Mouse (Mus musculus): ENCODE data around the gene Terb1.

Terb1 gene

DNA sequence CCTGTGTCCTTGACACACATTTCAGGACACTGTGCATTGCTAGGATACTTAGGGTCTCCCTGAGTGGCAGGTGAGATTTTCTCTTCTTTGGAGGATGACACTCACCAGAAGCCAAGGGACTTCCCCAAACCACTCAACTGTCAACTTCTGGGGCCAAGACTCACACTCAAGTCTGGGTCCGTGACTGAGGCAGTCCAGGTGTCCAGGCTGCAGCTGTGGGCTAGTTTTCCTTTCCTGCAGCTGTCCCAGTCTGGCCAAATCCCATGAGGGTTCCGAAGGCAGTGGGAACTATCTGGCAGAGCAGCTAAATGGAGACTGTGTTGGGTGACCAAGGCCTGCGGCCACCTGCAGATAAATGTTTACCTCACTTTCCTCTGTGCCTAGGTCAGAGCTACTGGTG lies 97.7 kb downstream of the Terb1 start:
- no peak for DNase-seq (ENCODE audit: extremely low spot score)

DNA sequence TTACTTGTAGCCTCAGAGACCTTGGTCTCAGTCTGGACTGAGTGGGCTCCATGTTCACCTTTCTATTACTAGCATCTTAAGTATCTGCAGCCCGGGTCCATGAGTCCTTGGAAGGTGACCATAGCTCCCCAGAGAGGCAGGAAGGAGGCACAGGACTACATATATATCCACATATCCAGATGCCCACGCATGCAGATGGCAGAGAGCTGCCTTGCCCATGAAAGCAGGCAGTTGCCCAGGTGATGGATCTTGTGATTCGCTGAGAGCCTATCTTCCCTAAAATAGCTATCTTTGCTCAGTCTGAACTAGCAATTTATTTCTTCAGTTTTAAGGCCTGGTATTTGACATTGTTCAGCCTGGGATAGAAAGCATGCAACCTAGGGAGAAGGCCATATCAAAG lies 98.2 kb downstream of the Terb1 start:
- DNase-seq (ENCODE audit: extremely low spot score) = no peak

DNA sequence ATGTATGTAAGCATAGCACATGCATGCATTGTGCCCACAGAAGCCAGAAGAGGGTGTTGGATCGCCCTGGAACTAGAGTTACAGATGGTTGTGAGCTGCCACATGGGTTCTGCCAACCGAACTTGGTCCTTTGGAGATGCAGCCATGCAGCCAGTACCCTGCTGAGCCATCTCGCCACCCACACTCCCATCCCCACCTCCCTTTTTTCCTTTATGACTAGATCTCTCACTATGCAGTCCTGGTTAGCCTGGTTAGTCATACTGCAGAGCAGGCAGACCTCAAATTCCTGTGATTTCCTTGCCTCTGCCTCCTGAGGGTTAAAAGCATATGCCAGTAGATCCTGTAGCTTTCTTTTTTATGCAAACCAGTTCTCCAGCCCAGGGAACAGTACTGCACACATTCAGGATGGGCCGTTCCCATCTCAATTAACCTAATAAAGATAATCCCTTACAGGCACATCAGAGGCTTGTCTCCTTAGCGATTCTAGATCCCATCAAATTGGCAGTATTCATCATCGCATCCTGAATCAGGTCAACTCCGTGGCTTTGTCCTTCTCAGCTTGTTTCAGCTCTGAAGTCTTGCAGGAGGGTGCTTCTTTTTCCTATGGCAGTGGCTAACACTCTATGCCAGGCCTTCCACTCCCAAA lies 99.0 kb downstream of the Terb1 start:
- DNase-seq (ENCODE audit: extremely low spot score) = no peak

DNA sequence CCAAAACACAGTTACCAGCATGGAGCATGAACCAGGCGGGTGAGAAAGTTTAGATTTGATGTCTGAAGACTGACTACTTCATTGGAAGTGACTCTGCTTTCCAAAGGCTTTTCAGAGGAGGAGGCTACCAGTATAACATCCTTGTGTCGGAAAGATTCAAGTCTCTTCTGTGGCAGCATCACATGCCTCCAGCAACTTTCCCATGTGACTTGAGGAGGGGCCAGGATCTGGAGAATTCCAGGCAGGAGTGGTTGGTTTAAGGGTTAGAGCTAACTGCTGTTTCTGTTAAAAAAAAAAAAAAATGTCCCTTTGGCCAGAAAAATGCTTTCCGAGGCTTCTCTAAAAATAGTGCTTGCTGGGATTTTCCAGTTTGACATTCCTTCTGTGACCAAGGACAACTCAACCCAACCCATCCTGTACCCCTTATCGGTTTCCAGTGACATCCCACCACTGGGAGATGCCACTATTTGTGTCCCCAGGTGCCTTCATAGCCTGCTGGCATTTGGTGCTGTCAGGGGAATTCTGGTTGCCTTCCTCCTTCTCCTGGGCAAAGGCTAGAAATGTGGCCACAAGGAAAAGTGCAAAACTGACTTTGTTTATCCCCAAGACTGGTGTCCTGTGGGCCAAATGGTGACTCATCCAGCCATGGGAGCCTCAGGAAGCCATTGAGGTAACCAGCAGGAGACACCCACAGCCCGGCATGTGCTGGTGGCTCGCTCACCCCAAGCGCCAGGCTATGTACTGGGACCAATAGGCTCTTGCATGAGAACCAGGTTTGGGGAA lies 101.2 kb downstream of the Terb1 start:
- no peak for DNase-seq (ENCODE audit: extremely low spot score)

DNA sequence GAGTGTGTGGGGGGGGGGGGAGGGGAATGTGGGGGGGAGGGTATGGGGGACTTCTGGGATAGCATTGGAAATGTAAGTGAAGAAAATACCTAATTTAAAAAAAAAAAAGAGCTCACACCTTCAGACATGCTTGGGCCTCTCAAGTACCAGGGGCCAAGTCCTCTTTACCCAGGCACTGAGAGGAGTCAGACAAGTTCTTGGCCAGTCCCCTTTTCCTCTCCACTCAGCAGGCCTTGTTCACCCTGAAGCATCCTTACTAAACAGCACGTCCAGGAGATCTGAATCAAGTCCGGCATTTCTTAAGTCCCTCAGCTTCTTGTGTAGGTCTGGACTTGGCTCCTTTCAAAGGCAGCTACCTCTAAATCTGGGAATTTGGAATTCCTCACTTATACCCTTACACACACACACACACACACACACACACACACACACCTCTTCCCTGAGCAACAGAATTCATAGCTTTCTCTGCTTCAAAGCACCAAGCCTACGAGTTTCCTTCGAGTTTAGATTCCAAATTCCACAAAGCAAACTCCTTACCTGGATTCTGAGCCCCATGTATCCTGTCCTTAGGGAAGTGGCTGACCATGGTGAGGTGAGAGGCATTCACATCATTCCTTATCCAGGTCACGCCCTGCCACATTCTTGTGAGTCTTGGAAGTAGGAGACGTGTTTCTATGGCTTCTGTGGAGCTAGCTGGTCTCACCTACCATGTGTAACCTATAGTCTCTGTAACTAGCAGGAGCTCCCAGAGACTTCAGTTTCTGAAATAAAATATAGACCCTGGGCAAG lies 103.2 kb downstream of the Terb1 start:
- DNase-seq (ENCODE audit: extremely low spot score) = no peak

DNA sequence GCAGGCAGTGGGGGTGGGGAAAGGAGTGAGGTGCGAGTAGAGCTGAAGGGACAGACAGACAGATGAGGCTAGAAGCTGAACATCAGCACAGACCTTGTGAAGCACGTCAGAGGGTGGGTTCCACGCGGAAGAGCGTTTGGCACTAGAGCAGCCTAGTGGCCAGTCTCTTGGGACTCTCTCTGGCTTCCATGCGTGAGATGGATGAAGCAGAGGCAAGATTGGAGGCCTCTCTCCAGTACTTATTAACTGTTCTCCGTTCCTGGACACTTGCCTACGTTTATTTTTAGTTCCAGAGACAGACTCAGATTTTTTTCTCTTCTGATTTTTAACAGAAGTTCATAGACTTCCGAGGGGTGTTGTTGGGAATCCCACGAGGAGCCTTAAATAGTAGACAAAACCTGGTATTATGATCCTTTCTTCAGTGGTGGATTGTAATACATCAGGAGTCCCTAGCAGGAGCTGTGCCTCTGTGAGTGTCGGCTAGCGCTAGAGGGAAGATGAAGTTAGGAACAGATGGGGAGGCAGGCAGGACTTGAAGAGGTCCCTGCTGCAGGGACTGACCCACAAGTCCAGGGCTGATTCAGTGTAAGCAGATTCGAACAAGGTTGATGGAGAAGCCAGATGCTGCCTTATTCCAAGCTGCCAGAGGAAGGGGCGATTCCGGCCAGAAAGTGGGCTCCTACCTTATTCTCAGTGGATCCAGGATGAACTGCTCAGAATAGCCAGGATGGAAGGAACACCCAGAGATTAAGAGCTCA lies 104.1 kb downstream of the Terb1 start:
- DNase-seq (ENCODE audit: extremely low spot score) = no peak

DNA sequence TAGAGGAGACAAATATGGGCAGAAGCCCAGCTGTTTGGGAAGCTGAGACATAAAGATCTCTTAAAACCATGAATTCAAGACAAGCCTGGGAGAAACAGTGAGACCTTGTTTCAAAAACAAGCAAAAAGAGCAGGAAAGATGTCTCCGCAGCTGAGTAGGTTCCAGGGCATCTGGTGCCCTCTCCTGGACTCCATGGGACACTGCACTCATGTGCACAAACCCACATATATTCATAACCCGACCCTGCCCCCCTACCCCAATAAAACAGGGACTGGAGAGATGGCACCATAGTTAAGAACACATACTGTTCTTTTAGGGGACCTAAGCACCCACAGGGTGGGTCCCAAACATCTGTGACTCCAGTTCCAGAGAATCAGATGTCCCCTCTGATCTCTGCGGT lies 106.1 kb downstream of the Terb1 start:
- no peak for DNase-seq (ENCODE audit: extremely low spot score)

All from embryo, embryonic 9.5 days (tissue).